Mouse (Mus musculus) heart, embryonic 14.5 days (tissue): ENCODE data around the gene B3glct. TPM values are rescaled to one million over a fixed set of nuclear protein-coding genes. Genes with fewer than 3 reads are reported as not detected.

Experiments
- ATAC-seq: fragments of 200-750 bp; cut with Nextera tagmentation; 2 replicates; pipeline ENCODE4 v1.8.0; 2017; ENCODE audit warnings: low read depth, moderate TSS enrichment; ENCODE audit not compliant: insufficient number of reproducible peaks, insufficient read depth, low FRiP score
- H3K27ac ChIP-seq, 2 experiments: fragments of 200-500 bp in 1 of 2; fragments of 300-500 bp in 1 of 2; sonication (generic) in 1 of 2; replicated peaks in 1 of 2; 2 replicates each; pipeline ENCODE4 v1.5.1; 2012 to 2014; ENCODE audit warnings: low read depth in 2 of 2, low read length in 2 of 2, control low read depth in 1 of 2, mild to moderate bottlenecking in 1 of 2, mixed read lengths in 1 of 2; ENCODE audit not compliant: control insufficient read depth in 1 of 2, insufficient read depth in 1 of 2
- H3K27me3 ChIP-seq: fragments of 300-500 bp; sonication (generic); 2 replicates; pipeline ENCODE4 v1.6.1; 2014; ENCODE audit warnings: mild to moderate bottlenecking, low read length, control low read depth; ENCODE audit not compliant: control insufficient read depth, insufficient read depth
- H3K36me3 ChIP-seq: fragments of 300-500 bp; sonication (generic); 2 replicates; pipeline ENCODE4 v1.6.1; 2014; ENCODE audit warnings: mild to moderate bottlenecking, control low read depth, low read length, mixed read lengths; ENCODE audit not compliant: control insufficient read depth, insufficient read depth
- H3K4me1 ChIP-seq, 2 experiments: fragments of 200-500 bp in 1 of 2; fragments of 300-500 bp in 1 of 2; sonication (generic) in 1 of 2; 2 replicates each; pipeline ENCODE4 v1.6.1; 2012 to 2014; ENCODE audit warnings: low read length in 2 of 2, control low read depth in 1 of 2, mixed read lengths in 1 of 2; ENCODE audit not compliant: control insufficient read depth in 2 of 2, insufficient read depth in 2 of 2
- H3K4me2 ChIP-seq: fragments of 300-500 bp; sonication (generic); 2 replicates; pipeline ENCODE4 v1.6.1; 2014; ENCODE audit warnings: mild to moderate bottlenecking, low read length
- H3K4me3 ChIP-seq, 2 experiments: fragments of 200-500 bp in 1 of 2; fragments of 300-500 bp in 1 of 2; sonication (generic) in 1 of 2; 2 replicates each; pipeline ENCODE4 v1.5.1; 2012 to 2014; ENCODE audit warnings: low read length in 2 of 2, mild to moderate bottlenecking in 2 of 2, control low read depth in 1 of 2, low read depth in 1 of 2, moderate library complexity in 1 of 2; ENCODE audit not compliant: control insufficient read depth in 1 of 2, insufficient read depth in 1 of 2
- H3K9ac ChIP-seq: fragments of 300-500 bp; sonication (generic); 2 replicates; pipeline ENCODE4 v1.6.1; 2014; ENCODE audit warnings: mild to moderate bottlenecking, low read length
- H3K9me3 ChIP-seq: fragments of 300-500 bp; sonication (generic); 2 replicates; pipeline ENCODE4 v1.6.1; 2016; ENCODE audit warnings: low read length, control low read depth; ENCODE audit not compliant: control insufficient read depth
- WGBS: fragments of 180-500 bp; shearing (Covaris S2); extraction: QIAGEN DNeasy Blood & Tissue Kit; methylation state at CpG from one replicate; pipeline ENCODE4 v1.1.7; 2014; 5-methylcytosine and 5-hydroxymethylcytosine counted together
- polyA plus RNA-seq: library from polyadenylated mRNA; unstranded; fragments of >200 nt; fragmentation: Nextera tagmentation; extraction: Ambion mirVana; gene quantifications from 2 replicates; pipeline ENCODE4 v1.2.1, GENCODE M21; 2014

Gene B3glct
- polyA plus RNA-seq, 1 experiment from 2014 or later = 10.8 TPM

DNA sequence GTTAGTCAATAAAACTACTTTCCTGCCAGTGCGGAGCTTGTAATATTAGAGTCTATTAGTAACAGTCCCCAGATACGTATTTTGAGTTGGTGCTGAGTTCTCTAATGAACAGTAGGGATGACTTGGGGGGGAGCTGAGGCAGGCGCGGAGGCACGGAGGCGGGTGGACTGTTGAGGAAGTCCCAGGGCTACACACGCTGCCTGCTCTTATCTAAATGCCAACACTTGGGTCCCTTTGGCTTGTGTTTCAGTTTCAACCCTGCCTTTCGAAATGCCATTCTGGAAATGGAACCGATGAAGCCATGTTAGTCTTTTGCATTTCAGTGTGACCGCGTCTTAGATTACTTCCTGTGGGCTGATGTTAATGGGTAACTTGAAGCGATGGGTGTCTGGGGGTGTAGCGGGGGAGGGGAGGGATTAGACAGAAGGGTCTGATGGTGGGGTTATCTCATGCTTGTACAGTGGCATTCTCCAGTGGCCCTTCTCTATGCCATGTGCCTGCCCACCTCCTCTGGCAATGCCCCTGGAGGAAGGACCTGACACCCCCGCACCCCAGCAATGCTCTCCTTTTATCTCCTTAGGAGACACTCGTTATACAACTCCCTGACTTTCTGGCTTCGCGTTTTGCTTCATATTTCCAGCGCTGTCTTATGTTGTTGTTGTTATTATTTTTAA is 17.2 kb downstream of the B3glct start:
- H3K9ac ChIP-seq = no peak overlapping the region
- no peaks in the 10 kb centered on the region for H3K36me3 ChIP-seq
- no peaks in the 10 kb centered on the region for H3K27me3 ChIP-seq
- H3K4me3 ChIP-seq = no peak overlapping the region
- H3K27ac ChIP-seq = no peak overlapping the region
- H3K9me3 ChIP-seq = no peaks in the 10 kb centered on the region
- no peak overlapping the region for H3K4me2 ChIP-seq
- no peak for ATAC-seq
- 75% methylated on average over 18 of the region's 18 CpGs for WGBS
- no peaks in the 10 kb centered on the region; a peak in 1 of 4 replicates for H3K4me1 ChIP-seq

- Histone ChIP-seq H3K27ac (no peak overlapping the region), H3K4me2 (no peak overlapping the region), H3K9ac (no peak overlapping the region), H3K4me1 (no peaks in the 10 kb centered on the region), H3K27me3 (no peaks in the 10 kb centered on the region), H3K9me3 (peaks cover 4% of the 10 kb centered on the region; the same call in 1 of the 2 replicates), H3K4me3 (no peak overlapping the region), H3K36me3 (no peaks in the 10 kb centered on the region)
- ATAC-seq = no peak
These were observed 24.7 kb downstream of the B3glct start for GRCm38 (mm10) chr5:149702770-149703169.

- Histone ChIP-seq H3K4me3 (no peak overlapping the region), H3K4me2 (no peak overlapping the region), H3K27ac (no peak overlapping the region), H3K9me3 (peaks cover 2% of the 10 kb centered on the region; the same call in 1 of the 2 replicates), H3K27me3 (no peaks in the 10 kb centered on the region), H3K4me1 (peaks cover 0 to 4% of the 10 kb centered on the region in 2 experiments; a peak in 2 of 4 replicates), H3K9ac (no peak overlapping the region), H3K36me3 (no peaks in the 10 kb centered on the region)
- no peak for ATAC-seq
- 96% methylated on average over 4 of the region's 4 CpGs for WGBS
These were observed 33.5 kb downstream of the B3glct start for GRCm38 (mm10) chr5:149711545-149711944.

DNA sequence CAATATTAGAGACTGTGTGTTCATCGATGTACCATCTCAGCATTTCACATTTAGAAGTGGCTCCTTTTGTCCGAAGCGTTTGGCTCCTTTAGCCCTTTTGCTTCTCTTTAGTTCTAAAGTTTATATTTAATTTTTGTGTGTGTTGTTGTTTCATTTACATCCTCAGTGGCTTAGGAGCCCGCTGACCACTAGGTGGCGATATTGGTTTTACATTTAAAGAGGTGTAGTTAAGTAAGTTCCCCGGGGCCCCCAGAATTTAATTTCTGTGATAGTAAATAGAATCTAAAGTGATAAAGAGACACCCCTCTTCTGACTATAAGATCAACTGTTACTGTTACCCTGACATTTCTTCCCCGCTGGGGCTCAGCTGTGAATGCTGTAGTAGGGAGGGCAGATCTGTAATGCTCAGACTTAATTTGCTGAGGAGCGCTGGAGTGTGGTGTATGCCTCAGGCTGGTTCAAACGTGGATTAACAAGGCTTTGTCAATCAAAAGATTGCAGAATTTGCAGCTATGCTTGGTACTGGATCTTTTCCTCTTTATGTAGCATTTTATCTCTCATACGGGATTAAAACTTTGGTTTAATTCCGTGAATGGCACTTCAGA is 35.2 kb downstream of the B3glct start:
- Histone ChIP-seq H3K36me3 (no peaks in the 10 kb centered on the region), H3K9ac (peak overlapping the region; percentile 61), H3K4me3 (peak overlapping the region; percentile 35 to 37; a peak in 3 of 4 replicates), H3K9me3 (peaks cover 2% of the 10 kb centered on the region; the same call in 1 of the 2 replicates), H3K4me2 (peak overlapping the region; percentile 75), H3K27me3 (no peaks in the 10 kb centered on the region), H3K27ac (no peak overlapping the region), H3K4me1 (peaks cover 0 to 4% of the 10 kb centered on the region in 2 experiments; a peak in 2 of 4 replicates)
- 26% methylated on average over 11 of the region's 11 CpGs for WGBS
- no peak for ATAC-seq

GRCm38 (mm10) chr5:149713834-149714233 is 35.8 kb downstream of the B3glct start:
- peak overlapping the region; percentile 61 for H3K9ac ChIP-seq
- H3K27ac ChIP-seq = no peak overlapping the region
- H3K4me3 ChIP-seq = peak overlapping the region; percentile 35 to 37
- WGBS = 17% methylated on average over 16 of the region's 16 CpGs
- peaks cover 0 to 4% of the 10 kb centered on the region in 2 experiments; a peak in 2 of 4 replicates for H3K4me1 ChIP-seq
- peak overlapping the region; percentile 75 for H3K4me2 ChIP-seq
- H3K9me3 ChIP-seq = peaks cover 2% of the 10 kb centered on the region; the same call in 1 of the 2 replicates
- ATAC-seq = no peak
- no peaks in the 10 kb centered on the region for H3K36me3 ChIP-seq
- no peaks in the 10 kb centered on the region for H3K27me3 ChIP-seq

GRCm38 (mm10) chr5:149715571-149716328 is 37.7 kb downstream of the B3glct start:
- Histone ChIP-seq H3K9me3 (no peaks in the 10 kb centered on the region), H3K4me3 (no peak overlapping the region), H3K4me2 (no peak overlapping the region), H3K27ac (no peak overlapping the region), H3K4me1 (peaks cover 0 to 4% of the 10 kb centered on the region in 2 experiments; a peak in 2 of 4 replicates), H3K9ac (no peak overlapping the region), H3K27me3 (no peaks in the 10 kb centered on the region), H3K36me3 (no peaks in the 10 kb centered on the region)
- WGBS = 71% methylated on average over 15 of the region's 15 CpGs
- no peak for ATAC-seq

DNA sequence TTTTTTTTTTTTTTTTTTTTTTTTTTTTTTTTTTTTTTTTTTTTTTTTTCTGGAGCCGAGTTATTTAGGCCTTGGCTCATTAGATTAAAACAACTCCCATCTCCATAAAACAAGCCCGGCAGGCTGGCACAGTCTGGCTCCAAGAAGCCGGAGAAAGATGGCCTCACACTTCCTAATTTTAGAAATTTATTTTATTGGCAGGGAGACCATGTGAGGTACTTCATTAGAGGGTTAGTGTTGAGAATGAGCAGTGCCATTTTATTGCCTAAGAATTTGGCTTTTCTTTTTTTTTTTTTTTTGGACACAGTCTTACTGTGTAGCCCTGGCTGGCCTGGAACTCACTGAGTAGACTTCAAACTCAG is 38.3 kb downstream of the B3glct start:
- WGBS = 58% methylated on average over 3 of the region's 3 CpGs

More for the DNA sequence above, 38.3 kb downstream of the B3glct start:
- no peak overlapping the region for H3K9ac ChIP-seq
- no peak for ATAC-seq
- H3K4me1 ChIP-seq = peaks cover 0 to 4% of the 10 kb centered on the region in 2 experiments; a peak in 2 of 4 replicates
- no peaks in the 10 kb centered on the region for H3K9me3 ChIP-seq
- no peak overlapping the region for H3K27ac ChIP-seq
- no peaks in the 10 kb centered on the region for H3K27me3 ChIP-seq
- H3K4me2 ChIP-seq = no peak overlapping the region
- no peaks in the 10 kb centered on the region for H3K36me3 ChIP-seq
- no peak overlapping the region for H3K4me3 ChIP-seq
